Mouse (Mus musculus) heart, adult 11 months (tissue): Measurements from ENCODE around the gene Stard10.

ENCODE experiments used
- DNase-seq: peaks from one replicate; pipeline ENCODE4 v3.0.0; 2022

Gene Stard10

DNA sequence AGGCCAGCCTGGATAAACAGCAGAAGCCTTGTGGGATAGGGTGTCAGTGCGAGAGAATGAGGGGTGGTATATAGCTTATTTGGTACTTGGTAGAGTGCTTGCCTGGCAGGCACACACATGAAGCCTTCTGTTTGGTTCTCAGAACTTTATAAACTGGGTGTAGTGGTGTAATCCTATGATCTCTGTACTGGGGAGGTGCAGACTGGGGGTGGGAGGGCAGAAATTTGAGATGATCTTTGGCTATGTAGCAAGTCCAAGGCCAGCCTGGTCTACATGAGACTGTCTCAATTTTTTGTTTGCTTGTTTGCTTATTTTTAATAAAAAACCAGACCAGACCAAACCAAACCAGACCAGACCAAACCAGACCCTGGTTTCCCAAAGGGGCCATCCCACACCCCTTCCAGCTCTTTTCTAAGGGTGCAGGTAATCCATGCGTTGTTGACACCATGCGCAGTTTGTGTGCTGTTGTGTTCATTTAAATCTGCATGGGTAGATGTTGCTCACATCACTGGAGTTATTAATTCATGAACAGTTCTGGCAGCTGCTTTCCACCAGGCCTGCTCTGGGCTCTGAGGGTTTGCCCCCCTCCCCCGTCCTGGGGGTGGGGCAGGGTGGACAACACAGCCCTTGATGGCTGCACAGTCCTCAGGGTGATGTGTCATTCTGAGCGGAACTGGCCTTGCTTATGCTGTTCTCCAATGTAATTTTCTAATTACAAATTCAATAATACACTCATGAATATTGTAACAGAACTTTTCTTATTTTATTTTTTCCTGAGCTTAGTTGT is 15.4 kb downstream of the Stard10 start:
- DNase-seq, result no peak

DNA sequence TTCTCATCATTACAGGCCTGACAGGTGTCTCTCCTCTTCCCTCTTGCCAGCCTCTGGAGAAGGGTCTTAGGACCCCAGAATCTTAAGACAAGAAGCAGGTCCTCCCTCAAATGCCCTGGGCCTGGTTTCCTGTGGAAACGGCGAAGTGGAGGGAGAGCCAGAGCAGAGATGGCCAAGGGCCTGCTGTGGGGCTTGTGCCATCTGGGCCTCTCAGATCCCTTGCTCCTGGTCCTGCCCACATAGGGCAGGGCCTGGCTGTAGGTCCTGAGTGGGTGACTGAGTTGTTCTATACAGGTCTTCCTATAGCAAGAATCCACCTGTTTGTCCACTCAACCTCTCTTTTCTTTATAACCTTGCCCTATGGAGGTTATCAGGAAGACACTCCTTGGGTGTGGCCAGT is 18.3 kb downstream of the Stard10 start:
- no peak for DNase-seq

DNA sequence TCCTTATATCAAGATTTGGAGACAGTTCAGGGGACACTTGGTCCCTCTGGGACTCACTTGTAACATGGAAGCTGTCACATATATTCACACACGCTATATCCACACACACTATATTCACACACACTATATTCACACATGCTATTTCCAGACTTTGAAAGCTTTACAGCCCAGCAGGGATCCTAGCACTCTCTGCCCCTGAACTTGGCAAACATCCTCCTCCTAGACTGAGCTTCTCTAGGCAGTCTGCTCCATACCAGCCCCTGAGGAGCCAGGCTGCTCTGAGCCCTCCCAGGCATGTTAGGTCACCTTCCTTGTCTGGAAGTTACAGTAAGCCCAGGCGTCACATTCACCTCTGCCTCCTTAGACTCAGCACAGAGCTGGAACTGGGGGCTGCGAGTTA is 19.8 kb downstream of the Stard10 start:
- DNase-seq, result no peak

DNA sequence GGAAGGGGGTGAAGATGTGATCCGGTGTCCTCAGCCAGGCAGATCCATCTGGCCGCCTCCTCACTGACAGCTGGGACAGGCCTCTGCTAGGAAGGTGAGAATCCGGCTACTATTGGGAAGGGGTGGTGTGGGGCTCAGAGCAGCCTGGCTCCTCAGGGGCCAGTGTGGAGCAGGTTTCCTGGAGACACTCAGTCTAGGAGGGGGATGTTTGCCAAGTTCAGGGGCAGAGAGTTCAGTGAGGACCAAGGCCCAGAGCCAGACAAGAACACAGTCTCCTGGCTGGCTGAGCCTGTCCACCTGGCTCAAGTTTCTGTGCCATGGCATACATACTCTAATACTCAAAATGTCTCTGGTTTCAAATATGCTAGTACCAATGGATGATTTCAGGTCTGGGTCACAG is 20.5 kb downstream of the Stard10 start:
- no peak for DNase-seq

DNA sequence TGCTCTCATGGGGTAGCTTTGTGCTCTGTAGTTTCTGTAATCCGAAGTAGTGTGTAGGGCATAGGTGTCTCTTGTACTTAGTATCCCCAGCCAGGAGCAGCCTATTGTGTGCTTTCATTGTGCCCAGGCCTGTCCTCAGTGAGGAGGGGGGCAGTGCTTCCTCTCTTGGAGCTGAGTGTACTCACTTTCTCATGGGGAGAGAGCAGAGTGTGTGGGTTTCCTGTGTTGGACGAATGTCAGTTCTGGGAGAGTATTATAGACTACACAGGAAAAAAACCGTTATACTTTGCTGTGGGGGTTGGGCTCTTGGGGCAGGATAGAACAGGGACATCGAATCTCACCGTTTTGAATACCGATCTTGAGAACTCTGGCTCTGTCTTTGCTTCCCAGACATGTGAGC is 24.5 kb downstream of the Stard10 start:
- DNase-seq, result no peak

DNA sequence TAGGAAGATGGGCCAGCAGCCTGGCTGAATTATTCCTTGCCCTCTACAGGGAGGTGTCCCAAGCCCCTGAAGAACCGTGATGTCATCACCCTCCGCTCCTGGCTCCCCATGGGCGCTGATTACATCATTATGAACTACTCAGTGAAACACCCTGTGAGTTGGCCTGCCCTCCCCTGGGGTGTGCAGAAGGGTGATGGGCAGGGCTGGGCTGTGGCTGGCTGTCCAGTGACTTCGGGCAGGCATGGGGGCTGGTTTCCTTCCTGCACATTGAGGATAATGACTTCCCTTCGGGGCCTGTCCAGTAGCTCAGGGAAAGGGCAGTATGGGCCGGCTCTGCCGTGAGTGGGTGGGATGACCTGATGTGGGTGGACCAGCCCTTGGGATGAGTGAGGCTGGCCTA is 26.2 kb downstream of the Stard10 start:
- no peak for DNase-seq

DNA sequence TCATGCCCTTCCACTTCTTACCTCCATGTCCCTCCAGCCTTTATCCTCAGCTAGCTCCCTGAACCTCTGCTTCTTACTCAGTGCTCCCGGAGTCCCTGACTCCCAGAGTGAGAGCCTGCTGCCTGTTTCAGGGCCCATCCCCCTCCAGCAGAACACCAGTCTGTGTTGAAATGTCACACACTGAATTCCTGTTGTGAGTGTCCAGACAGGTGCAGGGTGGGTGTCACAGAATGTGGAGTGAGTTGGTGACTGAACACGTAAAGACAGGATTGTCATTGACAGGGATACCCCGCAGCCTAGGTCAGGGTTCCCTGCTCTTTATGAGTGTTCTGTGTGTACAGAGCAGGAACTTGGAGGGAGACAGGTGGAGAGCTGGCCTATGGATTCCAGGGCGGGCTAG is 28.0 kb downstream of the Stard10 start:
- DNase-seq, result no peak

DNA sequence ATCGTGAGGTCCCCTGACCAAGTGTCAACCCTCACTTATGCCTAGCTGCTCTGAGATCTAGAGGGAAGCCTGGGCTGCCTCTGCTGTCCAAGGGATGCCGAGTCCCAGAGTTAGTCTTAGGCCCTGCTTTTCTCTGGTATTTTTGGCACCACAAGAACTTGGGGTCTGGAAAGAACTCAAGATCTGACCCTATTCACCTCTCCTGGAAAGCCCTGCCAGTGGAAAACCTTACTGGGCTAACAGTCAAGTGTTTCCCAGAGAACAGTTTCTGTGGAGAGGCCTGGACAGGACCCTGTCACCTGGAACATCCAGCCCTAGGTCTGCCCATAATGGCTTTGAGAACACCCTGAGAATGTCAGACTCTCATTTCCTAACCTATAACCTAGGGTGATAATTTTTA is 30.1 kb downstream of the Stard10 start:
- no peak for DNase-seq

DNA sequence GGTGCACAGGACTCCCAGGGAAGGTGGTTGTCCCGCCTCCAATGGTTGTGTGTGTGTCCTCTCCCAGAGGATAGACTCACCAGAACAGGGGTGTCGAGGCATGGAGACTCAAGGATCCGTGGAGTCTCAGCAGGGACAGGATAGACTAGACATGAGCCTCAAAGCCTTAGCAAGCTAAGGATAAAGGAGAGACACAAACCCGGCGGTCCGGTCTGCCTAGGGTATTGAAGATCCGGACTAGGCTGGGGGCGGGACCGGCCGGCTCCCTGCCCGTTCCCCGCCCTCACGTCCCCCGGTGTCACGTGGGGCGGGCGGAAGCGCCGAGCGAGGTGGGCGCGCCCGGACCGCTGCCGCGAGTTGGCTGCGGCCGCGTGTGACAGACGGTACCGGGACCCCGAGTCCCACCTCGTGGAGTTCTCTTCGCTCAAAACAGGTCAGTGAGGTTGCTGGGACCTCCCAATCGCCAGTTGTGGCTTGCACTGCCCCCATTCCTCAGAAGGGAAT is 30.9 kb downstream of the Stard10 start, which contains the start of gene Arap1:
Gene Arap1 (plus strand): TSS at position 301 of the 504 bp plus-strand sequence.
- peak; percentile 97 for DNase-seq

DNA sequence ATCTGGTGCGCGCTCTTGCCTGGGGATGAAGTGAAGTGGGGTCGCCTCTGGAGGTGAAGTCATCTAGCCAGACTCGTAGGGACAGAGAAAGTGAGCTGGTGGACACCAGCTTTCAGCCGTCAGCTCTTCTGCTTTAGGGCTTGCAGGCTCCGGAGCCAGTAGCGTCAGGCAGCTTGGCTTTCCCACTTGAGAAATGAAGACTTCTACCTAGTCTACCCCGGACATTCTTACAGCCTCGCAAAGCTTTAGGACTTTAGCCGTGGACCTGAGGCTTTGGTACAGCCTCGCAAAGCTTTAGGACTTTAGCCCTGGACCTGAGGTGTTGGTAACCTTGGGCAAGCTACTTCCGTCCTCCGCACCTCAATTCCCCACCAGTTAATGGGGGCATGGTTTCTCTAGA is 31.4 kb downstream of the Stard10 start:
- no peak for DNase-seq

DNA sequence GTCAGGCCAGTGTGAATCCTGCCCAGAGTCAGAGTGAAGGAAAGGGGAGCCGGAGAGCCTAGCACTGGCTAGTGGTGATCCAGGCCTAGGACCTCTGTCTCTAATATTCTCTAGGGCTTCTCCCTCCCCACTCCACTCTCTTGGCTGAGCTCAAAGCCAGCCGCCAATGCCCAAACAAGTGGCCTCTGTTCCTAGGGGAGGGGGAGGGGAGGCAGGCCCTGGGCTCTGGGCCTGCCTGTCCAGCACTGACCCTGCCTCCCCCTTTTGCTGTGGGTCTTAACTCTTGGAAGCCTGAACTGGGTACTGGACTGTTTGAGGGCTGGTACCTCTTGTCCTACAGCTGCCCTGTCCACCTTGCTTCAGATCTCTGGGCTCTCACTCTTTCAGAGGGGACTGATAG is 33.0 kb downstream of the Stard10 start:
- DNase-seq, result no peak

DNA sequence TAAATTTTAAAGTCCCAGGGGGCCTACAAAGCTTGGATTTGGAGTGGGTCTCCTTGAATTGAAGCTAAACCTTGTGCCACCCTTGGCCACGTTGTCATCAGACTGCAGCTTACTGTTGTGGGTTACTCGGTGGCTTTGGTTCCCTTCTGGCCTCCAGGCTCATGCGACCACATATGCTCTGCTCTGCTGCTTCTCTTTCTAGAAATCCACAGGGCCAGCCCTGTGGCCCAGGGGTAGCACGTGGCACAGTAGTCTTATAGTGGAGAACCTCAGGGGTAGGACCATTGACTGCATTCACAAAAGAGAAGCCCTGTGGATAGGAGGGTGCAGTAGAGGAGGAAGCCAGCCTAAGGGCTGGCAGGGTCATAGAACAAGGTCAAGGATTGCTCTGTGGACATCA is 35.5 kb downstream of the Stard10 start:
- DNase-seq, result no peak

DNA sequence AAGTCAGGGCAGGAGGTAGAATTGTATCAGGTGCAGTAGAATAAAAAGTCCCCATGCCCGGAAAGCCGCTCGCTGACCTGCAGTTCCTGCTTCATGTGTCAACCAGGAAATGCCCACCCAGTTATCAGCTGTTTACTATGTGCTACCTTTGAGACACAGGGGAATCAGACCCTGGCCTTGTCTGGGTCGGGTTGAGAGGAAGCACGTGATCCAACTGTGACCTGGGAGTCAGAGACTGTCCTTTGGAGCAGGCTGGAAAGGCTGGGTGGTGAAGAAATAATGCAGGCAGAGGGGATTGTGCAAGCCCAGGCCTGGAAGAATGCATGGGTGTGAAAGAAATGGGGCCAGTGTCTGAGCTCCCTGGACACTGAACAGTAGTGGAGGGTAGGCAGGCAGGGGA is 37.5 kb downstream of the Stard10 start:
- DNase-seq, result no peak

DNA sequence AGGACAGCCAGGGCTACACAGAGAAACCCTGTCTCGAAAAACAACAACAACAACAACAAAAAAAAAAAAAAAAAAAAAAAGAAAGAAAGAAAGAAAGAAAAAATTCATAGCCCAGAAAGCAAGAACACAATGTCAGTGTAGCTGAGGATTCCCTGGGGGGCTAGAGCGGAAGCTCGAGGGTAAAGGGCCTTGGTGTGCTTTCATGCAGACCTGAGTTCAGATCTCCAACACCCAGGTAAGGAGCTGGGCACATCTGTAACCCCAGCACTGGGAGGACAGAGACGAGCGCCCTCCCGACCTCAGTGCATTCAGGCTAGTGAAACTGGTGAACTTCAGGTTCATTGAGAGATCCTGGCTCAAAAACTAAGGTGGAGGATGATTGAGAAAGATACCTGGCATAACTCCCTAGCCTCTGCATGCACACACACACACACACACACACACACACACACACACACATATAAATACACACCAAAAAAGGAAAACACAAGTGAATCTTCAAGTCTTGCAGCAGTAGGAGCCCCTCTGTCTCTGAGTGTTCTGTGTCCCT is 38.7 kb downstream of the Stard10 start:
- DNase-seq, result no peak

DNA sequence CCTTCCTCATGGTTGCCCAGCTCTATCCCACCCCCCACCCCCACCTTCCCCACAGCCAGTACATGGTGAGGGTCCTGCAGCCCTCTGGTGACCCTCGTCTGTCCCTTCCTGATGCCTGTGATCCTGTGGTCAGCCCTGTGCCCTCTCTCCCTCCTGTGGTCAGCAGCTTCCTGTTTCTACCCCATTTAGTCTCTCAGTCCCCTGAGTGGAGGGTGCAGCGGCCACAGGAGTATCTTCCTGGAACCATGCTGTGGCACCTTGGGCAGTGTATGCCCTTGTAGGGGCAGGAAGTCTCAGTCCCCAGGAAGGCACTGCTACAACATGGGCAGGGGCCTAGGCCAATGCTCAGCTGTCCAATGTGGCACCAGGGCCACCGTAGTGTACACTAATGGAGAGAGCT is 40.0 kb downstream of the Stard10 start:
- DNase-seq, result peak; percentile 94

DNA sequence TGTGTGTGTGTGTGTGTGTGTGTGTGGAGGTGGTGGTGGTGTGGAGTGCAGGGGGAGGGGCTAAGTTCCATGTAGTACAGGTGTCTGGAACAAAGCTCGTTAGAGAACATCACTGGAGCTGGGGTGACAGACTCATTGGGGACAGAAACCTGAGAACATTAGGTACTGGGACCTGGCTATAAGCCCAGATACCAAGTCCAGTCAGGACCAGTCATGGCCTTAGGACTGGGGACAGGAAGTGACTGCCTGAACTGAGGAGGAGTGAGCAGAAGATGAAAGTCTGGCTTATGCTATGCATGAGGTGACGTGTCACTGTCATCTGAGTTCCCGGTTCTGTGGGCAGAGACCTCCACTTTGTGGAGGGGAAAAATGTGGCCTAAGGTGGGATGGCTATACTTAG is 43.5 kb downstream of the Stard10 start:
- DNase-seq, result no peak

DNA sequence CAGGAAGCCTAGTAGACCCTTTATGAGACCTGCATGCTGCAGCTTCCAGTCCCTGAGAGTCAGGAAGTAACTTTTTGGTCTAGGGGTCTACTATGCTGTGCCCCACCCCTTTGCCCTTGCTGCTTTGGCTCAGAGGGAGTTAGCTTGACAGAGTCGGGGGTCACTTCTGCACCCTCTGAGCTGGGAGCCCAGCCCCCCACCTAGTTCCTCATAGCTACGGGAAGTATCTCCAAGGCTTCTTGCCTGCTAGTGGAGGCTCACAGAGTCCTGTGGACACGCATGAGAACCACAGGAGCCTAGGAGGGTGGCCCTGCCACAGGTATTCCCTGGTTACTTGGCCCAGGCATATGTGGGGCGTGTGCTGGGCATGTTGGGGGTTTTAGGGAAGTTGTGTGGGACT is 44.1 kb downstream of the Stard10 start:
- DNase-seq, result no peak

DNA sequence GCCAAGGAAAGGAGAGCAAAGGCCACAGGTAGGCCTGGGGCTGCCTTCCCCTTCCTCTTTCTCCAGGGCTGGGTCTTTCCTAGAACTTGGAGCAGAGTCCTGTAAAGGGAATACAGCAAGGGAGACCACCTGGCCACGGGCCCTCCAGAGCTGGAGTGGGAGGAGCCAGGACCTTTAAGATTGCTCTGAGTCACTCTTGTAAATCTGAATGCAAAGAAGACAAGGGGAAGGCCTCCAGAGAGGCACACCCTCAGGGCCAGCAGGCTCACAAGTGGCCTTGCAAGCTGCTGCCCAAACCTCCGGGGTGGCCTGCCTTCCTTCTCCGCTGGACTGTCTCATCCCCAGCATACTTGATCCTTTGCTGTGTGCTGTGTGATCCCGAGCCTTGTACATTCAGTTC is 44.9 kb downstream of the Stard10 start:
- DNase-seq, result no peak

DNA sequence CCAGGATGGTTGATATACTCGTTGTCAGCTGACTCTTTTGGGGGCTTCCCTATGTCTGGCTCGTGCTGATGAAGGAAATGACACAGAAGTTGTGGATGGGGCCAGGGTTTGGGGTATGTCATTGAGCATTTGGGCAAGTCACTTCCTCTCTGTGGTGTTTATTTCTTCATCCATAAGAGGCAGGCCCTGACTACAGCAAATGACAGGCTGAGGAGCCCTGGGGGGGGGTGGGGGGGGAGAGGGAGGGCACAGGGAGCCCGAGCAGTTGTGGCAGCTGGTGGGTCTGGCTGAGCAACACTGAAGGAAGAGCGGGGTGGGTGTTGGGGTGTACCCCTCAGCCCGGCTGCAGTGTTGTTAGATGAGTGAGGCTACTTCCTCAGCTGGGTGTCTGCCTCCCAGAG is 45.9 kb downstream of the Stard10 start:
- peak; percentile 96 for DNase-seq

DNA sequence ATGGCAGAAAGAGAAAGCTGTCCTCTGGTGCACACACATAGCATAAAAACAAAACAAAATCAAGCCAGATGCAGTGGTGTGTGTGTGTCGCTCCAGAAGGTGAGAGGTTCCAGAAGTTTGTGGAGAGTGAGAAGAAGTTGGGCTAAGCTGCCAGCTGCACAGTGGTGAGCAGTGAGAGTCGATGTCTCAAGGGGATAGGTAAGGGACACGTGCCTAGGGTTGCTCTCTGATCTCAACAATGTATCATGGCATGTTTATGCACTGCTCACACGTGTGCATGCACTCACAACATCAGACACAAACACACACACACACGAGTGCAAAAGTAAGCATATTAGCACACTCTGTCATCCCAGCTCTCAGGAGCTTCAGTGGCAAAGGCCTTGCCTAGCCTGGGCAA is 47.0 kb downstream of the Stard10 start:
- DNase-seq, result no peak

DNA sequence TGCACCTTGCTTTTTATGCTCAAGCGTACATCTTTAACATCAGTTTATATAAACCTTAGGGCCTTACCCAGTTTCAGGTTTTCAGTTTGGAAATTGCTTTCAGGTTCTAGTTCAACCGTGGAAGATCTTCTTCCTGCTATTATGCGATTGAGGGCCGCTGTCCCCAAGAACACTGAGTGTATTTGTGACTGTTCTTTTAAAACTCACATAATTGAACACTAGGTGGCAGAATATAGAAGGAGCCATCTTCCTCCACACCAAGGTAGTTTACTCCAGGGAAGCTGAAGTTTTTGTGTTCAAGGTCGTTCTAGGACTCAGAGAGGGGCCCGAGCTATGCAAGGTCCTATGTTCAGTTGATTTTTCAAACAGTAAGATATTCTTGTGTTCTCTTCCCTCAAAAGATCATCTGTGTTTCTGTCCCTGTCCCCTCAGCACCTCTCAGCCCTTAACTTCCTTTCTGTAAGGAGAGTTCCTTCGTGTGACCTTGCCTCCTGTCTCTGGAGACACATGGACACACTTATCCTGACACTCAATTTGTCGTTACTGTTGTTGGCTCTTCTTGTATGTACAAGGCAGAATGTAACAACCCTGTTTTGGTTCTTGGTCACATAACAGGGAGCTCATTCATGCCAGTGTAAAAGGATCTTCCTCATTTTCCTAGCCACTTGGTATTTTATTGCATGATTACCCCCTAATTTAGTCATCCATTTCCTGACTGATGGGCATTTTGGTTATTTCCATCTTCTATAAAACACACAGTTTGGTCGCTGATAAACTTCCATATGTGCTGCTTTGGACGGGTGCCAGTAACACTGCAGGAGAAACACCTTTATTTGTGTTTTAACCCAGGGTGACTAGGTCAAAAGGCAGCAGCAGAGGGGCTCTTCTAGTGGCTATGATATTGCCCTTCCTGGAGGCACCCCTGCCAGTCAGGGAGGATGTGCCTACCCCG is 51.3 kb downstream of the Stard10 start:
- DNase-seq, result peak; percentile 83

DNA sequence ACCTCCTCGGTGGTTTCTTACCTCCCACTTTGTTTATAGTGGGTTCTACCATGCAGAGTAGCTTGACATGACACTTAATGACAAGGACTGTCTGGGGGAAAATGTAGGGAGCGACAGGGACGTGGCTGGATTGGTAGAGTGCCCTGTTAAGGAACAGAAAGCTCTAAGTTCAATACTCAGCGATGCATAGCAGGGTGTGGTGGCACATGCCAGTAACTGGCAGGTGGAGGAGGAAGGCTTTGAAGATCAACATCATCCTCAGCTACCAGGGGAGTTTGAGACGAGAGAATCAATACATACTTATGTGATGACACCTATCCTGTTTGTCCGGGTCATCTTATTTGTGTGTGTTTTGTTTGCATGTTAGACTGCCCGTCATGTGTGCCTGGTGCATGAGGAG is 52.8 kb downstream of the Stard10 start:
- DNase-seq, result peak; percentile 81

DNA sequence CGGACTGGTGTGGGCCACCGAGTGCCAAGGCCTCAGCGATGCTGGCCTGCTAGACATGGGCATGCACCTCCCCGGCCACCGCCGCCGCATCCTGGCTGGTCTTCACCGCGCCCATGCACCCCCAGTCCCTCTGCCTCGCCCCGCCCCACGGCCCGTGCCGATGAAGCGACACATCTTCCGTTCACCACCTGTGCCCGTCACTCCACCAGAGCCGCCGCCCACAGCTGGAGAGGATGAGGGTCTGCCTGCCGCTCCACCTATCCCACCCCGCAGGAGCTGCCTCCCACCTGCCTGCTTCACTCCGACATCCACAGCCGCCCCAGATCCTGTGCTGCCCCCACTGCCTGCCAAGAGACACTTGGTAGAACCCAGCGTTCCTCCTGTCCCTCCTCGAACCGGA is 56.2 kb downstream of the Stard10 start:
- peak; percentile 92 for DNase-seq

DNA sequence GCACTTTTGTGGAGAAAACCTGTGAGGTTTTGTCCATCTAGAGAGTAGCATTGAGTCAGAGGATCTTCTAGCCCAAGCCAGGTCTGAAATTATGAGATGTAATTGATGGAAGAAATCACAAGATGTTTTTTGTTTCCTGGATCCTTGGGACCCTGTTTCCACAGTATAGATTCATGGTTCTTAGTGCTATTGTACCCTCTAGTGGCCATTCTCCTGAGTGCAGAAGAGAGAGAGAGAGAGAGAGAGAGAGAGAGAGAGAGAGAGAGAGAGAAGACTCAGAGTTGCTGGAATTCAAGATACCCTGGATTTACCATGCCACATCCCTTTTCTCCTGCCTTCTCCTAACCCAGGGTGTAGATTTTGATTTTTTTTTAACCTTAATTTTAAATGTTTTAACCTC is 57.3 kb downstream of the Stard10 start:
- DNase-seq, result no peak
